Mouse (Mus musculus) heart, adult 2 months (tissue): ENCODE results near the gene Anapc15-ps. TPM values are rescaled to one million over a fixed set of nuclear protein-coding genes. Genes with fewer than 3 reads are reported as not detected.

Experiments used
- DNase-seq, 2 experiments: peaks; one replicate each; pipeline ENCODE4 v3.0.0; 2021
- H3K27ac ChIP-seq: fragments of 200-600 bp; 2 replicates; pipeline ENCODE4 v1.8.1; 2022
- H3K27me3 ChIP-seq: fragments of 200-500 bp; 2 replicates; pipeline ENCODE4 v1.6.1; 2012; ENCODE audit warnings: mild to moderate bottlenecking, low read length, inconsistent platforms, mixed read lengths; ENCODE audit not compliant: control insufficient read depth, insufficient read depth
- H3K36me3 ChIP-seq: fragments of 200-500 bp; 2 replicates; pipeline ENCODE4 v1.6.1; 2012; ENCODE audit warnings: low read length, inconsistent platforms; ENCODE audit not compliant: control insufficient read depth, insufficient read depth
- H3K4me1 ChIP-seq: fragments of 200-500 bp; 2 replicates; pipeline ENCODE4 v1.6.1; 2011; ENCODE audit warnings: low read length; ENCODE audit not compliant: control insufficient read depth, insufficient read depth
- H3K4me3 ChIP-seq: fragments of 200-600 bp; 2 replicates; pipeline ENCODE4 v1.8.1; 2022
- H3K79me2 ChIP-seq: fragments of 200-500 bp; replicated peaks from 2 replicates; pipeline ENCODE4 v1.6.1; 2012; ENCODE audit warnings: mild to moderate bottlenecking, inconsistent platforms, low read length, moderate library complexity, mixed read lengths; ENCODE audit not compliant: control insufficient read depth, insufficient read depth
- H3K9ac ChIP-seq: fragments of 200-500 bp; 2 replicates; pipeline ENCODE4 v1.6.1; 2012; ENCODE audit warnings: low read depth, mild to moderate bottlenecking, control low read depth, inconsistent platforms, low read length, mixed read lengths
- CTCF ChIP-seq: fragments of 200-600 bp; IDR thresholded peaks from 2 replicates; pipeline ENCODE4 v1.8.1; 2022; ENCODE audit warnings: antibody characterized with exemption, mild to moderate bottlenecking, moderate library complexity
- EP300 ChIP-seq: fragments of 200-500 bp; IDR thresholded peaks from 2 replicates; pipeline ENCODE4 v1.6.1; 2011; ENCODE audit warnings: low read depth, low read length, control low read depth; ENCODE audit not compliant: insufficient read depth
- POLR2A ChIP-seq: fragments of 200-500 bp; IDR thresholded peaks from 2 replicates; pipeline ENCODE4 v1.6.1; 2011; ENCODE audit warnings: mild to moderate bottlenecking, low read depth, low read length, control low read depth; ENCODE audit not compliant: insufficient read depth
- WGBS: fragments of 180-500 bp; shearing (Covaris S2); methylation state at CpG from one replicate; pipeline ENCODE4 v1.1.7; 2018; 5-methylcytosine and 5-hydroxymethylcytosine counted together
- intact Hi-C: fragments of 180-260 bp; cut with DNase I; formaldehyde crosslinking; loops from one replicate; pipeline ENCODE4 v1.15.1; 2025
- polyA plus RNA-seq: library from polyadenylated mRNA; depleted of rRNA; stranded (reverse); fragments of >200 nt; gene quantifications from 2 replicates; pipeline ENCODE4 v1.2.3, GENCODE M21; 2012
- total RNA-seq, 2 experiments: library from RNA; stranded (reverse); gene quantifications; 2 replicates each; pipeline ENCODE4 v1.2.3; 2021

Gene Anapc15-ps
- total and polyA plus RNA-seq, 3 experiments = not detected

- Histone ChIP-seq H3K4me1 (peaks cover 3% of the 10 kb centered on the region), H3K36me3 (no peaks in the 10 kb centered on the region), H3K79me2 (no peaks in the 10 kb centered on the region), H3K4me3 (no peak overlapping the region), H3K9ac (no peak overlapping the region), H3K27ac (no peak overlapping the region), H3K27me3 (no peaks in the 10 kb centered on the region)
- intact Hi-C loops = no loop called here
- DNase-seq = no peak
- WGBS = 70% methylated on average over 3 of the region's 3 CpGs
- TF ChIP-seq EP300 = no peak
- no peak for TF ChIP-seq CTCF
- no peak for TF ChIP-seq POLR2A
These were observed 5.8 kb downstream of the Anapc15-ps start for GRCm38 (mm10) chr10:95667371-95668030.

GRCm38 (mm10) chr10:95666791-95667190, 6.5 kb downstream of the Anapc15-ps start:
- TF ChIP-seq POLR2A (no peak), EP300 (no peak), CTCF (no peak)
- 81% methylated on average over 2 of the region's 2 CpGs for WGBS
- Histone ChIP-seq H3K27me3 (no peaks in the 10 kb centered on the region), H3K36me3 (no peaks in the 10 kb centered on the region), H3K4me1 (peaks cover 3% of the 10 kb centered on the region), H3K79me2 (no peaks in the 10 kb centered on the region), H3K9ac (no peak overlapping the region), H3K27ac (no peak overlapping the region), H3K4me3 (no peak overlapping the region)
- no peak for DNase-seq
- intact Hi-C loops = no loop called here

GRCm38 (mm10) chr10:95665426-95665990, 7.7 kb downstream of the Anapc15-ps start:
- WGBS = 66% methylated on average over 11 of the region's 11 CpGs
- no peaks in the 10 kb centered on the region for H3K27me3 ChIP-seq
- no peak overlapping the region for H3K4me3 ChIP-seq
- no peaks in the 10 kb centered on the region for H3K36me3 ChIP-seq
- no peak for DNase-seq
- H3K27ac ChIP-seq = no peak overlapping the region
- H3K4me1 ChIP-seq = no peaks in the 10 kb centered on the region; the same call in none of the 2 replicates
- intact Hi-C loops = no loop called here
- TF ChIP-seq CTCF (no peak), POLR2A (no peak), EP300 (no peak)
- no peak overlapping the region for H3K9ac ChIP-seq
- H3K79me2 ChIP-seq = no peaks in the 10 kb centered on the region

GRCm38 (mm10) chr10:95664613-95665012, 8.6 kb downstream of the Anapc15-ps start:
- TF ChIP-seq EP300 (no peak), POLR2A (no peak), CTCF (no peak)
- intact Hi-C loops = no loop called here
- DNase-seq = no peak
- Histone ChIP-seq H3K4me1 (0 out of 2 replicates have a peak, but pooled peaks cover 1% of the 10 kb centered on the region), H3K36me3 (no peaks in the 10 kb centered on the region), H3K9ac (no peak overlapping the region), H3K27me3 (no peaks in the 10 kb centered on the region), H3K27ac (no peak overlapping the region), H3K79me2 (no peaks in the 10 kb centered on the region), H3K4me3 (no peak overlapping the region)
- WGBS = 91% methylated on average over 3 of the region's 3 CpGs

- Histone ChIP-seq H3K36me3 (no peaks in the 10 kb centered on the region), H3K27ac (no peak overlapping the region), H3K4me1 (0 out of 2 replicates have a peak, but pooled peaks cover 1% of the 10 kb centered on the region), H3K4me3 (no peak overlapping the region), H3K79me2 (no peaks in the 10 kb centered on the region), H3K27me3 (no peaks in the 10 kb centered on the region), H3K9ac (no peak overlapping the region)
- DNase-seq = no peak
- TF ChIP-seq EP300 = no peak
- TF ChIP-seq POLR2A = no peak
- TF ChIP-seq CTCF = no peak
- intact Hi-C loops = no loop called here
- WGBS = 68% methylated on average over 6 of the region's 6 CpGs
These were observed 12.9 kb downstream of the Anapc15-ps start for GRCm38 (mm10) chr10:95660356-95660755.
